Mouse (Mus musculus): Measurements from ENCODE around the gene Apoa5. TPM values are rescaled to one million over a fixed set of nuclear protein-coding genes. Genes with fewer than 3 reads are reported as not detected.
A peak's percentile ranks its signal among the peaks of the same experiment; 100 is the strongest.

Apoa5 gene
- not detected in 2 replicates for total RNA-seq (2017)

GRCm38 (mm10) chr9:46268343-46268873 lies at the start of gene Apoa5:
TSS of gene Apoa5 (plus strand) at chr9:46268633.
- no peak for ATAC-seq (replicated peaks in 1 of 2; ENCODE audit: insufficient read depth in 1 of 2, low FRiP score in 2 of 2, low TSS enrichment in 1 of 2, low read depth in 1 of 2, poor library complexity in 2 of 2, severe bottlenecking in 2 of 2)

DNA sequence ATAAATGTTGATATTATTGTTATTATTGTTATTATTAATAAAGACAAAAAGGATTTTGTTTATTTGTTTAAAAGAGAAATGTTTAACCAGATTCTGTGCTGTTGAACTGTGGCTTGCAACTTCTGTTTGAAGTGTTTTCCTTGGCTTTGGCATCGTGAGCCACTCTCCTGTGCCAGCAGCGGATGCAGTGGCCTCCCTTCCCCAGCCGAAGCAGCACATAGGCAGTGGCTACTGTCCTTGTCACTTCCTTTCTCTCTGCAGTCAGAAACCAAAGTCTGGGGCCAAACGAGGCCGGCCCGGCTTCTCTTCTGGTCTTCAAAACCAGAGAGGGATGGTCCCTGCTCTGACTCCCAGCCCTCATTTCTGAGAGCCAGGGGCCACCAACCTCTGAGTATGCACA lies 45.3 kb upstream of the Apoa5 start:
- ATAC-seq (replicated peaks in 1 of 2; ENCODE audit: insufficient read depth in 1 of 2, low FRiP score in 2 of 2, low TSS enrichment in 1 of 2, low read depth in 1 of 2, poor library complexity in 2 of 2, severe bottlenecking in 2 of 2) = no peak

DNA sequence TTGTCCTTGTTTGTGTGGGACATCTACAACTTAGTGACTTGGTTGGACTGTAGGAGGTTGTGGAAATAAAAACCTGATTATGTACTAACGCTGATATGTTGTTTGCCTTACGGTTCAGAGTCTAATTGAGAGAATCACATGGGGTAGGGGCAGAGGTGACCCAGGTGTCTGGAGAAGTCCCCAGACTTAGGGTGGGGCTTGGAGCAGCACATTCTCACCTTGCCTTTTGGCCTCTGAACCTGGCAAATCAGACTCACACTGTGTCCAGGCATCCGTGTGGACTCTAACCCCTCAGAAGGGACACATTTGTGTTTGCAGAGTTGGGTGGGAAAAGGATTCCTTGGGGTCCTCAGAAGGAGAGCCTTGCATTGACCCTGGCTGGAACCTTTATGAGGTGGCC lies 44.3 kb upstream of the Apoa5 start:
- no peak for ATAC-seq (replicated peaks in 1 of 2; ENCODE audit: insufficient read depth in 1 of 2, low FRiP score in 2 of 2, low TSS enrichment in 1 of 2, low read depth in 1 of 2, poor library complexity in 2 of 2, severe bottlenecking in 2 of 2)

DNA sequence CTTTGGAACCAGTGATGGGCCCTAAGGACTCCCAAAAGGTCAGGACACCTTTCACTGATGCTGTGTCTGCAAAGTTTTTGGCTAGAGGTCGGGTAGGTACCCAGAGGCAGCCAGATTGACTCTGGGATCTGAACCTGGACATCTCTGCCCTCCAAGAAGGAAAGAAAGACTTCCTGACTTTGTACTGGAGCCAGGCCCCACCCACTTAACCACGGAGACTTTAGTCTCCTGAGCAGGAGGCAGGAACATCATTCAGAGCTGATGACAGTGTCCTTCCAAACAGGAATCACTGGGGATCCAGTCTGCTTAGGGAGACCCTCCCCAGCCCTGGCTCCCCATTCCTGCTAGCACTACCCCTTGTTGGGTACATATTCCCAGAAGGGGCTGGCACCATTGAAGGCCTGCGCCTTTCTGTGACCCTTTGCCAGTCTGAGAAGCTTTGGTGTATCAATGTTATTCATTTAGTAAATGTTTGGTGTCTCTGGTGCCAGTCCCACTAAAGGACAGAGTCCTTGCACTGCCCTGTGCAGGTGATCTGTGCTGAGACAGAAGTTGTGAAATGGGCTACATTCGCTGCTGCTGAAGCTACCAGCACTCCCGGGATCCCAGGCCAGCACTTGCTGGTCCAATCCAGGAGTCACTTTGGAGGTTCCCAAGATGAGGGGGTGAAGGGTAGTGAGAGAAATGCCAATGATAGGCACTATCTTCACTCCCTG lies 43.3 kb upstream of the Apoa5 start:
- ATAC-seq (replicated peaks in 1 of 2; ENCODE audit: insufficient read depth in 1 of 2, low FRiP score in 2 of 2, low TSS enrichment in 1 of 2, low read depth in 1 of 2, poor library complexity in 2 of 2, severe bottlenecking in 2 of 2) = no peak

GRCm38 (mm10) chr9:46227064-46227614 lies 41.3 kb upstream of the Apoa5 start:
- no peak for ATAC-seq (replicated peaks in 1 of 2; ENCODE audit: insufficient read depth in 1 of 2, low FRiP score in 2 of 2, low TSS enrichment in 1 of 2, low read depth in 1 of 2, poor library complexity in 2 of 2, severe bottlenecking in 2 of 2)

GRCm38 (mm10) chr9:46228491-46228890 lies 39.9 kb upstream of the Apoa5 start, which contains the start of gene Apoa1:
TSS of gene Apoa1 (plus strand) at chr9:46228580.
- no peak for ATAC-seq (replicated peaks in 1 of 2; ENCODE audit: insufficient read depth in 1 of 2, low FRiP score in 2 of 2, low TSS enrichment in 1 of 2, low read depth in 1 of 2, poor library complexity in 2 of 2, severe bottlenecking in 2 of 2)

DNA sequence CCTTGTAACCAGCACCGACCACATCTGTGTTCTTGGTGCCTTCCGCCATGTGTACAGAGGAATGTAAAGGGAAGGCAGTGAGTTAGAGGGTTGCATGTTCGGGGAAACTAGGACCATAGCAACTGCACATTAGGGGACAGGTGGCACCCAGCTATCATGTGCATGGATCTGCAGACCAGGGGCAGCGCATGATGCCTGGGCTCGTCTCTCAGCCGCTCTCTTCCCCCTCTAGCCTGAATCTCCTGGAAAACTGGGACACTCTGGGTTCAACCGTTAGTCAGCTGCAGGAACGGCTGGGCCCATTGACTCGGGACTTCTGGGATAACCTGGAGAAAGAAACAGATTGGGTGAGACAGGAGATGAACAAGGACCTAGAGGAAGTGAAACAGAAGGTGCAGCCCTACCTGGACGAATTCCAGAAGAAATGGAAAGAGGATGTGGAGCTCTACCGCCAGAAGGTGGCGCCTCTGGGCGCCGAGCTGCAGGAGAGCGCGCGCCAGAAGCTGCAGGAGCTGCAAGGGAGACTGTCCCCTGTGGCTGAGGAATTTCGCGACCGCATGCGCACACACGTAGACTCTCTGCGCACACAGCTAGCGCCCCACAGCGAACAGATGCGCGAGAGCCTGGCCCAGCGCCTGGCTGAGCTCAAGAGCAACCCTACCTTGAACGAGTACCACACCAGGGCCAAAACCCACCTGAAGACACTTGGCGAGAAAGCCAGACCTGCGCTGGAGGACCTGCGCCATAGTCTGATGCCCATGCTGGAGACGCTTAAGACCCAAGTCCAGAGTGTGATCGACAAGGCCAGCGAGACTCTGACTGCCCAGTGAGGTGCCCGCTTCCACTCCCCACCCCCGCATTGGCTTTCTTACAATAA lies 38.6 kb upstream of the Apoa5 start:
- peak; percentile 89 to 91 for ATAC-seq (replicated peaks in 1 of 2; ENCODE audit: insufficient read depth in 1 of 2, low FRiP score in 2 of 2, low TSS enrichment in 1 of 2, low read depth in 1 of 2, poor library complexity in 2 of 2, severe bottlenecking in 2 of 2)

- no peak for ATAC-seq (replicated peaks in 1 of 2; ENCODE audit: insufficient read depth in 1 of 2, low FRiP score in 2 of 2, low TSS enrichment in 1 of 2, low read depth in 1 of 2, poor library complexity in 2 of 2, severe bottlenecking in 2 of 2)
These were observed 37.9 kb upstream of the Apoa5 start for GRCm38 (mm10) chr9:46230450-46230975.

- ATAC-seq (replicated peaks in 1 of 2; ENCODE audit: insufficient read depth in 1 of 2, low FRiP score in 2 of 2, low TSS enrichment in 1 of 2, low read depth in 1 of 2, poor library complexity in 2 of 2, severe bottlenecking in 2 of 2) = no peak
These were observed 33.2 kb upstream of the Apoa5 start for GRCm38 (mm10) chr9:46235196-46235595.

DNA sequence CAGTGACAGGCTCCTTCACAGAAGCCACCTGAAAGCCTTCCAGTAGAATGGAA lies 33.0 kb upstream of the Apoa5 start, which contains the start of gene Apoc3:
TSS of gene Apoc3 (minus strand) at position 41 of the 53 bp plus-strand sequence.
- no peak for ATAC-seq (replicated peaks in 1 of 2; ENCODE audit: insufficient read depth in 1 of 2, low FRiP score in 2 of 2, low TSS enrichment in 1 of 2, low read depth in 1 of 2, poor library complexity in 2 of 2, severe bottlenecking in 2 of 2)

DNA sequence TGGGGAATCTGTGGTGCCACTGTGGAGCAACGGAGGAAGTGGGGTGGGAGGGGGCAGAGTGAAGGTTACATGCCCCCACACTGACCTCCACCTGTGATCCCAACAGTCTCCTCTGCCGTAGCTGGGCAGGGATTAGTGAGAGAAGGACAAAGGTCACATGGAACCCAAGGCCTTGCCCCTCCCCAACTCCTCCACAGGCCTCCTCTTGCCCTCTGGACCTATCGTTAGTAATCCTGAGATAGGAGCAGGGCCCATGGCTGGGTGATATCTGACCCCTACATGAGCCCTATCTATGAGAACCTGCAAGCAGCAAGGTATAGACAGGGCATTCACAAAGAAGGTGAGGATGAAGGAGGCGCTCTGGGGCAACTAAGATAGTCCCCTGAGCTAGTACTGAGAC lies 32.8 kb upstream of the Apoa5 start:
- no peak for ATAC-seq (replicated peaks in 1 of 2; ENCODE audit: insufficient read depth in 1 of 2, low FRiP score in 2 of 2, low TSS enrichment in 1 of 2, low read depth in 1 of 2, poor library complexity in 2 of 2, severe bottlenecking in 2 of 2)

DNA sequence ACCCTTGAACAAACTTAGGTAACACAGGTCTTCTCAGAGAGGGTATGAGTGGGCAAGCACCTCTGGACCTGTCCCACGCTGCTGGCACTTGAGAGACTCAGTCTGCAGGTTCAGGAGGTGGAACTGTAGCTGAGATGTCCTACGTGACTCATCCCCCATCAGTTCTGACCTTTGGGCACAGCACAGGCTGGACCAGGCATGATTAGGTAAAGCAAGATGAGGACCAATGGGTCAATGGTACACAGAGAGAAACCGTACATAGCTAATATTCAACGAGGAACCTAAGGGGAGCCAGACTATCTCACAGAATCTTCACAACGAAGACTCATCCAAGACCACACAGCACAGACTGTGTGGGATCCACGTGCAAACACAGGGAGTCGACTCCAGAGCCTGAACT lies 29.6 kb upstream of the Apoa5 start:
- no peak for ATAC-seq (replicated peaks in 1 of 2; ENCODE audit: insufficient read depth in 1 of 2, low FRiP score in 2 of 2, low TSS enrichment in 1 of 2, low read depth in 1 of 2, poor library complexity in 2 of 2, severe bottlenecking in 2 of 2)

GRCm38 (mm10) chr9:46240526-46241153 lies 27.8 kb upstream of the Apoa5 start, which contains the start of gene Apoa4:
TSS of gene Apoa4 (plus strand) at chr9:46240696.
- ATAC-seq (replicated peaks in 1 of 2; ENCODE audit: insufficient read depth in 1 of 2, low FRiP score in 2 of 2, low TSS enrichment in 1 of 2, low read depth in 1 of 2, poor library complexity in 2 of 2, severe bottlenecking in 2 of 2) = no peak

DNA sequence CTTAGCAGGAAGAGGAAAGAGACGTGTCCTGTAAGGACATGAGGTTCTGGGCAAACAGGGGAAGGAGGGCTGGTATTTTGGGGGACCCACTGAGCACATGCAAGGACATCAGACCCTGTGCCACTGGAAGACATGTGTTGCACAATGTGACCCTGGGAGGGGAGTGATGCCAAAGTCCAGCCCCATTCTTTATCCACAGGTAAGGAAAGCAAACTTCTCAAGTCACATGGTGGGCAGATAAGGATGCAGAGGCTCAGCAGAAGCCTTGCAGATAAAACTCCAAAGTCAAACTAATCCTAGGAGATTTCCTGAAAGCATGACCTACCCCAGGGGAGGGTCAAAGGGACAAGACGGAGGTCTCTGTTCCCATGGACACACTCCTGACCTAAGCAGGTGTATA lies 26.6 kb upstream of the Apoa5 start:
- ATAC-seq (replicated peaks in 1 of 2; ENCODE audit: insufficient read depth in 1 of 2, low FRiP score in 2 of 2, low TSS enrichment in 1 of 2, low read depth in 1 of 2, poor library complexity in 2 of 2, severe bottlenecking in 2 of 2) = no peak

DNA sequence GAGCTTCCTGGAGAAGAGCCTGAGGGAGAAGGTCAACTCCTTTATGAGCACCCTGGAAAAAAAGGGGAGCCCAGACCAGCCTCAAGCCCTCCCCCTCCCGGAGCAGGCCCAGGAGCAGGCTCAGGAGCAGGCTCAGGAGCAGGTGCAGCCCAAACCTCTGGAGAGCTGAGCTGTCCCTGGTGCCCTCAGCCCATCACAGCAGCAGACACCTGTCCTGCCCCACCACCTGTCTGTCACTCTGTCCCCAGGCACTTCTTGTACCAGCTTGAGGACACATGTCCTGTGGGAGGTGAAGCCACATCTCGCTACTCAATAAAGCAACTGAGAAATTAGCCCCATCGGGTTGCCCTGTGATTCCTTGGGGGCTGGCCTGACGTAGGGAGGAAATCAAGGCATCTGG lies 25.3 kb upstream of the Apoa5 start:
- ATAC-seq (replicated peaks in 1 of 2; ENCODE audit: insufficient read depth in 1 of 2, low FRiP score in 2 of 2, low TSS enrichment in 1 of 2, low read depth in 1 of 2, poor library complexity in 2 of 2, severe bottlenecking in 2 of 2) = no peak

DNA sequence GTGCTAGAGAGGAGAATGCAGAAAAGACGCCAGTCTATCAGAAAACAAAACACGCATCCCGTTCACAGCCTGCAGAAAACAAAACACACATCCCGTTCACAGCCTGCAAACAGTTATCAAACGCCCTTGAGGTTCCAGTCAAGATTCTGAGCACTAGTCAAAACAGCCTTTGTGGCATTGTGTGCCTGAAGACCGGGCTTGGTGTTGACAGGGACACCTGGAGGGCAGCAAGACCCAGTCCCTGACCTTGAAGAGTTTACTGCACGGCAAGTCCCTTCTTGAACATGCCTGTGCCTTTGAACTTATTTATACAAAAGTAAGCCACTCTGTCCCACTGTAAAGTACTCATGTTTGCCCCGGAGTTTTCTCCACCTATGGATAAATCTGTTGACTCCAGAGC lies 24.8 kb upstream of the Apoa5 start:
- ATAC-seq (replicated peaks in 1 of 2; ENCODE audit: insufficient read depth in 1 of 2, low FRiP score in 2 of 2, low TSS enrichment in 1 of 2, low read depth in 1 of 2, poor library complexity in 2 of 2, severe bottlenecking in 2 of 2) = no peak

GRCm38 (mm10) chr9:46246752-46247324 lies 21.6 kb upstream of the Apoa5 start:
- peak in 1 of 2 experiments; percentile 69; a peak in 2 of 4 replicates for ATAC-seq (replicated peaks in 1 of 2; ENCODE audit: insufficient read depth in 1 of 2, low FRiP score in 2 of 2, low TSS enrichment in 1 of 2, low read depth in 1 of 2, poor library complexity in 2 of 2, severe bottlenecking in 2 of 2)

Data from hematopoietic stem cell, adult 5-6 weeks (primary cell).